8 mouse cellular contexts compared by ENCODE assay signal in genomic region chr5:93207555-93207954, GRCm38 (mm10). TPM values are rescaled to one million over a fixed set of nuclear protein-coding genes. Genes with fewer than 3 reads are reported as not detected.
DNase-seq lines count a peak whose midpoint lies in the region; ATAC-seq lines count a peak whose summit lies in the region.

No protein-coding gene starts in this region.

- no peaks in the 10 kb centered on the region for H3K9me3 ChIP-seq in intestine, embryonic 14.5 days (ENCODE audit: control insufficient read depth, low read length)
- H3K9me3 ChIP-seq in intestine, embryonic 15.5 days = no peaks in the 10 kb centered on the region
- H3K9me3 ChIP-seq in embryonic facial prominence, embryonic 15.5 days (replicated peaks) = no peaks in the 10 kb centered on the region
- H3K9me3 ChIP-seq in liver, embryonic 12.5 days (replicated peaks) = no peaks in the 10 kb centered on the region

- H3K27me3 ChIP-seq in intestine, embryonic 14.5 days (replicated peaks; ENCODE audit: control insufficient read depth, insufficient read depth, low read length) = no peaks in the 10 kb centered on the region
- no peaks in the 10 kb centered on the region for H3K27me3 ChIP-seq in intestine, embryonic 15.5 days (replicated peaks)
- H3K27me3 ChIP-seq in embryonic facial prominence, embryonic 15.5 days = no peaks in the 10 kb centered on the region
- H3K27me3 ChIP-seq in liver, embryonic 12.5 days (replicated peaks) = no peaks in the 10 kb centered on the region

- H3K9ac ChIP-seq in intestine, embryonic 14.5 days (ENCODE audit: low read length) = no peak overlapping the region
- H3K9ac ChIP-seq in intestine, embryonic 15.5 days = no peak overlapping the region
- no peak overlapping the region for H3K9ac ChIP-seq in embryonic facial prominence, embryonic 15.5 days
- H3K9ac ChIP-seq in liver, embryonic 12.5 days = peak overlapping the region; percentile 98; the same call in 1 of the 2 replicates

- ATAC-seq in intestine, embryonic 14.5 days (replicated peaks; ENCODE audit: low FRiP score, low TSS enrichment, low read depth) = no peak
- no peak for ATAC-seq in intestine, embryonic 15.5 days
- ATAC-seq in embryonic facial prominence, embryonic 15.5 days (ENCODE audit: insufficient number of reproducible peaks, low FRiP score, low TSS enrichment, low read depth) = no peak
- no peak for ATAC-seq in liver, embryonic 12.5 days

- no peak for DNase-seq in intestine, embryonic 14.5 days (ENCODE audit: low spot score)
- peak; percentile 18 for DNase-seq in CD4-positive helper T cell, adult 2 months (ENCODE audit: low read depth, low spot score)
- DNase-seq in ovary, postnatal 10 days (ENCODE audit: low spot score) = no peak
- DNase-seq in left cerebral cortex, adult 11 months (ENCODE audit: low spot score) = no peak
- no peak for DNase-seq in right cerebral cortex, postnatal 4 days

- H3K4me1 ChIP-seq in intestine, embryonic 14.5 days (replicated peaks; ENCODE audit: control insufficient read depth, insufficient read depth, low read length) = peaks cover 19% of the 10 kb centered on the region; the same call in 1 of the 2 replicates
- H3K4me1 ChIP-seq in intestine, embryonic 15.5 days (replicated peaks) = no peaks in the 10 kb centered on the region
- peaks cover 6% of the 10 kb centered on the region; the same call in 1 of the 2 replicates for H3K4me1 ChIP-seq in embryonic facial prominence, embryonic 15.5 days
- H3K4me1 ChIP-seq in liver, embryonic 12.5 days = peaks cover 21% of the 10 kb centered on the region

- 50% methylated on average over 1 of the region's 1 CpGs for WGBS in intestine, embryonic 14.5 days
- WGBS in intestine, embryonic 15.5 days = 52% methylated on average over 1 of the region's 1 CpGs
- 52% methylated on average over 1 of the region's 1 CpGs for WGBS in embryonic facial prominence, embryonic 15.5 days
- WGBS in liver, embryonic 12.5 days (ENCODE audit: insufficient replicate concordance) = 85% methylated on average over 1 of the region's 1 CpGs

- H3K4me2 ChIP-seq in intestine, embryonic 14.5 days (ENCODE audit: low read length) = peak overlapping the region; percentile 58
- H3K4me2 ChIP-seq in intestine, embryonic 15.5 days (replicated peaks) = no peak overlapping the region
- peak overlapping the region; percentile 61; the same call in 1 of the 2 replicates for H3K4me2 ChIP-seq in embryonic facial prominence, embryonic 15.5 days (replicated peaks)
- H3K4me2 ChIP-seq in liver, embryonic 12.5 days = peak overlapping the region; percentile 76

- H3K4me3 ChIP-seq in intestine, embryonic 14.5 days (ENCODE audit: low read depth, low read length) = 0 out of 2 replicates have a peak overlapping the region, but pooled peaks have one; percentile 94
- H3K4me3 ChIP-seq in intestine, embryonic 15.5 days (replicated peaks) = no peak overlapping the region
- H3K4me3 ChIP-seq in embryonic facial prominence, embryonic 15.5 days (replicated peaks) = peak overlapping the region; percentile 82; the same call in 1 of the 2 replicates
- H3K4me3 ChIP-seq in liver, embryonic 12.5 days = peak overlapping the region; percentile 90

- no peak overlapping the region for H3K27ac ChIP-seq in intestine, embryonic 14.5 days (ENCODE audit: low read depth)
- no peak overlapping the region for H3K27ac ChIP-seq in intestine, embryonic 15.5 days
- peak overlapping the region; percentile 95; the same call in 1 of the 2 replicates for H3K27ac ChIP-seq in embryonic facial prominence, embryonic 15.5 days (replicated peaks)
- peak overlapping the region; percentile 96; the same call in 1 of the 2 replicates for H3K27ac ChIP-seq in liver, embryonic 12.5 days

- H3K36me3 ChIP-seq in intestine, embryonic 14.5 days (ENCODE audit: control insufficient read depth, insufficient read depth, low read length) = no peaks in the 10 kb centered on the region
- H3K36me3 ChIP-seq in intestine, embryonic 15.5 days = no peaks in the 10 kb centered on the region
- no peaks in the 10 kb centered on the region for H3K36me3 ChIP-seq in embryonic facial prominence, embryonic 15.5 days
- H3K36me3 ChIP-seq in liver, embryonic 12.5 days = no peaks in the 10 kb centered on the region

RNA-seq across cellular contexts. Expression of gene 2010109A12Rik, which starts 1.2 kb away (rescaled TPM):
- polyA plus RNA-seq in intestine, embryonic 14.5 days (2014; fragmentation: Nextera tagmentation; extraction: Ambion mirVana) = 1.0 and 1.5 TPM in 2 replicates
- 1.6 and 2.0 TPM in 2 replicates for polyA plus RNA-seq in intestine, embryonic 15.5 days (2015; fragmentation: Nextera tagmentation; extraction: Ambion mirVana)
- polyA plus RNA-seq in embryonic facial prominence, embryonic 15.5 days (2015; fragmentation: Nextera tagmentation; extraction: Ambion mirVana) = 1.9 and 2.5 TPM in 2 replicates
- 1.2 and 1.3 TPM in 2 replicates for polyA plus RNA-seq in liver, embryonic 12.5 days (2016; fragmentation: Nextera tagmentation; extraction: Ambion mirVana)

RNA-seq across cellular contexts. Expression of gene Ccni, which starts 1.3 kb away (rescaled TPM):
- polyA plus RNA-seq in intestine, embryonic 14.5 days (2014; fragmentation: Nextera tagmentation; extraction: Ambion mirVana) = 112 and 116 TPM in 2 replicates
- polyA plus RNA-seq in intestine, embryonic 15.5 days (2015; fragmentation: Nextera tagmentation; extraction: Ambion mirVana) = 79.2 and 91.2 TPM in 2 replicates
- 108 and 111 TPM in 2 replicates for polyA plus RNA-seq in embryonic facial prominence, embryonic 15.5 days (2015; fragmentation: Nextera tagmentation; extraction: Ambion mirVana)
- 50.1 and 60.9 TPM in 2 replicates for polyA plus RNA-seq in liver, embryonic 12.5 days (2016; fragmentation: Nextera tagmentation; extraction: Ambion mirVana)

RNA-seq across cellular contexts. Expression of gene Ccng2, which starts 59.5 kb away (rescaled TPM):
- 31.2 and 36.8 TPM in 2 replicates for polyA plus RNA-seq in intestine, embryonic 14.5 days (2014; fragmentation: Nextera tagmentation; extraction: Ambion mirVana)
- polyA plus RNA-seq in intestine, embryonic 15.5 days (2015; fragmentation: Nextera tagmentation; extraction: Ambion mirVana) = 33.2 and 37.8 TPM in 2 replicates
- 65.5 and 69.5 TPM in 2 replicates for polyA plus RNA-seq in embryonic facial prominence, embryonic 15.5 days (2015; fragmentation: Nextera tagmentation; extraction: Ambion mirVana)
- polyA plus RNA-seq in liver, embryonic 12.5 days (2016; fragmentation: Nextera tagmentation; extraction: Ambion mirVana) = 16.8 and 17.3 TPM in 2 replicates

Comparison
In these comparisons a context has a peak if more than half of its experiments do, and no peak if none do; other contexts are left out.
1. H3K27ac ChIP-seq: peak in embryonic facial prominence, embryonic 15.5 days (single experiment) and liver, embryonic 12.5 days (single experiment); none in intestine, embryonic 14.5 days (single experiment) and intestine, embryonic 15.5 days (single experiment).